Mouse (Mus musculus): Measurements from ENCODE around the gene Card11.

DNA sequence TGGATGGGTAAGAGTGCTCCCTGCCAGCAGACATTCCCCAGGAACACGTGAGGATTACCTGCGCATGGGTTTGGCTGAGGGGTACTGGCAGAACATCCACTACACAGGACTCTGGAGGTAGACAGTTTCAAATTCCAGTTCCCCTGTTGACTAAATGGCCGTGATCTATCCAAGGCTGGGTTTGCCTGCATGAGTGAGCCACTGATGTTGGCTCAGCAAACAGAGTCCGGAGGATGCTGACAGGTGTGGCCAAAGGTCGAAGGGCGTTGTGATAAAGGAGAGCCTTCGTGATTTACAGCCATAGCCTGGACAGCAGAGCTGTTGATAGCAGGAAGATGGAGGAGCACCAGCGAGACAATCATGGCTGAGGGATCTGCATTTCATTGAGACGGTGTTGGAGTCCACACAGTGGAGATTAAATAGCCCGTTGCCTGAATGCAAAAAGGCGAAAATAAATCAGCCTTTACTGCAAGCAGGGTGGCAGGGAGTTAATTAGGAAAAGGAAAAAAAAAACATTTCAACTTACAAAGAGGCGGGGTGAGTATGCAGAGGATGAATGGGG, 147.9 kb downstream of the Card11 start:
- no peak for TF ChIP-seq CTCF (IDR thresholded peaks at IDR 0.05; ENCODE audit: extremely low read depth, insufficient read depth, low read length)
- no peak for TF ChIP-seq POLR2A (IDR thresholded peaks at IDR 0.05; ENCODE audit: extremely low read depth, insufficient read depth, low read length)
